Mouse (Mus musculus): ENCODE data around the gene Acin1. TPM values are rescaled to one million over a fixed set of nuclear protein-coding genes. Genes with fewer than 3 reads are reported as not detected.

Acin1 gene
- polyA plus RNA-seq, 1 experiment: 207 TPM

- TF ChIP-seq POLR2A (IDR thresholded peaks at IDR 0.05; ENCODE audit: borderline replicate concordance, insufficient read depth, low read length): no peak
- TF ChIP-seq CTCF (IDR thresholded peaks at IDR 0.05; ENCODE audit: borderline replicate concordance, insufficient read depth, low read depth, low read length): no peak
- Histone ChIP-seq H3K27ac (ENCODE audit: insufficient read depth, low read length) (no peak overlapping the region), H3K27me3 (ENCODE audit: control insufficient read depth, insufficient read depth, low read length) (no peaks in the 10 kb centered on the region), H3K4me3 (replicated peaks; ENCODE audit: insufficient read depth, low read depth, low read length) (no peak overlapping the region), H3K4me1 (ENCODE audit: control insufficient read depth, insufficient read depth, low read length) (no peaks in the 10 kb centered on the region)
- 92% methylated on average over 2 of the region's 2 CpGs for WGBS
- DNase-seq: no peak
Observed at GRCm38 (mm10) chr14:54629797-54630196, 56.9 kb downstream of the Acin1 start.

DNA sequence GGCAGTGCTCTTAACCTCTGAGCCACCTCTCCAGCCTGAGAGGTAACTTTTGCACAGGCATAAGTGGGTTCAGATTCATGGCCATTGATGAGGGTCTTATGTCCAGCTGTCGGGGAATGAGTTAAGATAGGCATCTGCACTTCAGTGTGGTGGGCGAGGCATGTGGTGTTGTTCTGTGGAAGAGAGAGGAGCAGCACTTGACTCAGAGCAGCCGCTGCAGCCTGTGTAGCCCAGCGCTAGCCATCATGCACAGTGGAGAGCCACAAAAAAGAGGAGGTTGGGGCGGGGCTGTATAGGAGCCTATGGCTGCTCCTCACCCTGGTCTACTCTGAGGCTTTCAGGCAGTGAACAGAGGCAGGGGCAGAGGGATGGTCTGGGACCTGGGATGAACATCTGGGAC is 58.6 kb downstream of the Acin1 start:
- H3K27me3 ChIP-seq (ENCODE audit: control insufficient read depth, insufficient read depth, low read length): no peaks in the 10 kb centered on the region
- no peak for DNase-seq
- no peaks in the 10 kb centered on the region for H3K4me1 ChIP-seq (ENCODE audit: control insufficient read depth, insufficient read depth, low read length)
- TF ChIP-seq POLR2A (IDR thresholded peaks at IDR 0.05; ENCODE audit: borderline replicate concordance, insufficient read depth, low read length) (no peak), CTCF (IDR thresholded peaks at IDR 0.05; ENCODE audit: borderline replicate concordance, insufficient read depth, low read depth, low read length) (no peak)
- 77% methylated on average over 5 of the region's 5 CpGs for WGBS
- H3K4me3 ChIP-seq (replicated peaks; ENCODE audit: insufficient read depth, low read depth, low read length): no peak overlapping the region
- no peak overlapping the region for H3K27ac ChIP-seq (ENCODE audit: insufficient read depth, low read length)

DNA sequence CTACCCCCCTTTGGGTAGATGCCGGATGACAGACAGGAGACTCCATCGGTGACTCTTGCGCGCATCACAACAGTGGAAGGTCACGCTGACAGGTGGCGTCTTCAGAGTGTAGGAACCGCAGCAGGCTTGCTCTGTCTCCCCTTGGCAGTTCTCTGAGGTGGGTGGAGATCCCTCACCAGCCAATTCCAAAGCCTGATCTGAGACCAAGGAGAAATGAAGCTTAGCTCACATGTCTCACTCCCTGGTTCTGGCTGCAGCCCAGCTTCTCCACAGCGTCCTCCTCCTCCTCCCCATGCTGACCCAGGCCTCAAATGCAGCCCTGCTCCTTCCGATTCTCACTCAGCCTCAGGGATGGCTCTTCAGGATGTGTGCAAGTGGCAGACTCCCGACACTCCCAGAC is 61.8 kb downstream of the Acin1 start:
- no peak for DNase-seq
- WGBS: 33% methylated on average over 10 of the region's 10 CpGs
- H3K4me1 ChIP-seq (ENCODE audit: control insufficient read depth, insufficient read depth, low read length): no peaks in the 10 kb centered on the region
- no peak for TF ChIP-seq CTCF (IDR thresholded peaks at IDR 0.05; ENCODE audit: borderline replicate concordance, insufficient read depth, low read depth, low read length)
- TF ChIP-seq POLR2A (IDR thresholded peaks at IDR 0.05; ENCODE audit: borderline replicate concordance, insufficient read depth, low read length): no peak
- H3K4me3 ChIP-seq (replicated peaks; ENCODE audit: insufficient read depth, low read depth, low read length): no peak overlapping the region
- no peak overlapping the region for H3K27ac ChIP-seq (ENCODE audit: insufficient read depth, low read length)
- H3K27me3 ChIP-seq (ENCODE audit: control insufficient read depth, insufficient read depth, low read length): no peaks in the 10 kb centered on the region

GRCm38 (mm10) chr14:54623334-54623733 is 63.4 kb downstream of the Acin1 start:
- Histone ChIP-seq H3K27ac (ENCODE audit: insufficient read depth, low read length) (no peak overlapping the region), H3K27me3 (ENCODE audit: control insufficient read depth, insufficient read depth, low read length) (no peaks in the 10 kb centered on the region), H3K4me1 (ENCODE audit: control insufficient read depth, insufficient read depth, low read length) (no peaks in the 10 kb centered on the region), H3K4me3 (replicated peaks; ENCODE audit: insufficient read depth, low read depth, low read length) (no peak overlapping the region)
- TF ChIP-seq POLR2A (IDR thresholded peaks at IDR 0.05; ENCODE audit: borderline replicate concordance, insufficient read depth, low read length): no peak
- TF ChIP-seq CTCF (IDR thresholded peaks at IDR 0.05; ENCODE audit: borderline replicate concordance, insufficient read depth, low read depth, low read length): no peak
- WGBS: 88% methylated on average over 6 of the region's 6 CpGs
- no peak for DNase-seq

- no peak for DNase-seq
- no peaks in the 10 kb centered on the region for H3K27me3 ChIP-seq (ENCODE audit: control insufficient read depth, insufficient read depth, low read length)
- H3K4me1 ChIP-seq (ENCODE audit: control insufficient read depth, insufficient read depth, low read length): no peaks in the 10 kb centered on the region; the same call in 1 of the 2 replicates
- H3K27ac ChIP-seq (ENCODE audit: insufficient read depth, low read length): no peak within 1 kb of the TSS
- no peak within 1 kb of the TSS for H3K4me3 ChIP-seq (replicated peaks; ENCODE audit: insufficient read depth, low read depth, low read length)
- no peak for TF ChIP-seq POLR2A (IDR thresholded peaks at IDR 0.05; ENCODE audit: borderline replicate concordance, insufficient read depth, low read length)
- WGBS: 83% methylated on average over 1 of the region's 1 CpGs
Observed at GRCm38 (mm10) chr14:54621133-54621532, 65.6 kb downstream of the Acin1 start, which contains the start of gene Psmb11. TSS of gene Psmb11 (plus strand) at chr14:54621433.

DNA sequence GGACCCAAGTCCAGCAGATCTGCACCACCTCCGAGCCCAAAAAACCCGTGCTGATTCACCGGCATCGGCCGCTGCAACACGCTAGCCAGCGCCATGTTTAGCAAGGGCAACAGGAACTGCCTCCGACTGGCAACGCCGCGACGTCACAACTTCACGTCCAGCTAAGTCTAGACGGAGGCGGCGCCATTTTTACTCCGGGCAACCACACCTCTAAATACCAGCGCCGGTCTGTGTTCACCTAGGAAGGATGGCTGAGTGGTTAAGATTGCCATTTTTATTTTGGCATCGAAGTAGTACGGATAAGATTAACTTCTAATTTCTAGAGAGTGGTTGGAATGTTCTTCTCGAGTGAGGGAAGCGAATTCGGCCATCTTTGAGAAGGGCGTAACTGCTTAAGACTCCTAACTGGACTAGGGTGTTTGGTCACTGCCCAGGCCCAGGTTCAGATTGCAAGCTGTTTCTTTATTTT is 68.8 kb downstream of the Acin1 start, which contains the start of gene Psmb5:
TSS of gene Psmb5 (minus strand) at position 126 of the 469 bp plus-strand sequence.
- DNase-seq: peak; percentile 90 to 93
- TF ChIP-seq POLR2A (IDR thresholded peaks at IDR 0.05; ENCODE audit: borderline replicate concordance, insufficient read depth, low read length): peak; percentile 60; the same call in 1 of the 2 replicates
- no peak for TF ChIP-seq CTCF (IDR thresholded peaks at IDR 0.05; ENCODE audit: borderline replicate concordance, insufficient read depth, low read depth, low read length)
- peak within 1 kb of the TSS; percentile 92 for H3K27ac ChIP-seq (ENCODE audit: insufficient read depth, low read length)
- no peaks in the 10 kb centered on the region for H3K27me3 ChIP-seq (ENCODE audit: control insufficient read depth, insufficient read depth, low read length)
- peak within 1 kb of the TSS; percentile 85 for H3K4me3 ChIP-seq (replicated peaks; ENCODE audit: insufficient read depth, low read depth, low read length)
- H3K4me1 ChIP-seq (ENCODE audit: control insufficient read depth, insufficient read depth, low read length): no peaks in the 10 kb centered on the region; the same call in 1 of the 2 replicates
- under 1% methylated on average over 25 of the region's 25 CpGs for WGBS

- TF ChIP-seq CTCF (IDR thresholded peaks at IDR 0.05; ENCODE audit: borderline replicate concordance, insufficient read depth, low read depth, low read length): no peak
- no peak for TF ChIP-seq POLR2A (IDR thresholded peaks at IDR 0.05; ENCODE audit: borderline replicate concordance, insufficient read depth, low read length)
- Histone ChIP-seq H3K4me1 (ENCODE audit: control insufficient read depth, insufficient read depth, low read length) (no peaks in the 10 kb centered on the region; the same call in 1 of the 2 replicates), H3K4me3 (replicated peaks; ENCODE audit: insufficient read depth, low read depth, low read length) (peak overlapping the region; percentile 85), H3K27me3 (ENCODE audit: control insufficient read depth, insufficient read depth, low read length) (no peaks in the 10 kb centered on the region), H3K27ac (ENCODE audit: insufficient read depth, low read length) (peak overlapping the region; percentile 61; the same call in 1 of the 2 replicates)
- DNase-seq: no peak
- WGBS: 1% methylated on average over 38 of the region's 38 CpGs
Observed at GRCm38 (mm10) chr14:54617152-54617896, 69.4 kb downstream of the Acin1 start.
